Mouse (Mus musculus) heart, adult 2 months (tissue): ENCODE measurements at regions not wholly inside any gene's neighbourhood (a gene's known extent, or its start where the extent isn't known, plus 50 kb on each side); places are given as distances from the start of the nearest gene placed in this dataset.

Source experiments
- CTCF ChIP-seq: fragments of 200-600 bp; IDR thresholded peaks from 2 replicates; pipeline ENCODE4 v1.8.1; 2022; ENCODE audit warnings: antibody characterized with exemption, mild to moderate bottlenecking, moderate library complexity
- POLR2A ChIP-seq: fragments of 200-500 bp; IDR thresholded peaks from 2 replicates; pipeline ENCODE4 v1.6.1; 2011; ENCODE audit warnings: mild to moderate bottlenecking, low read depth, low read length, control low read depth; ENCODE audit not compliant: insufficient read depth

DNA sequence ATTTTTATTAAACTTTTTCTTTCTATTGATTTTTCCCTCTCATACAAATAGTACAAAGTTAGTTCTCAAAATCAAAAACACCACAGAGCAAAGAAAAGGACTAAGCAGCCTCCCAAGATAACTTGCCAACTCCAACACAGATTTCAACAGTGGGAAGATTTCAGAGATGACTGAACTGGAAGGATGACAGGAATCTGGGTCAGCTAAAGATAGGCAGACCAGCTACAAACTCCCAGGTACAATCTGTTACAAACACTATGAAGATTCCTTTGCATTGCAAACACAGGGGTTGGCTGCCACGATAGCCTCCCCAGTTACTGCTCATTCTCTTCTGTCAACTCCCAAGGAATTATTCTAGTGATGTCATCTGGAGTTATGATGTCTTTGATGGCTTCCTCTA is 226.8 kb upstream of the Zfp462 start:
- no peak for TF ChIP-seq CTCF
- no peak for TF ChIP-seq POLR2A
